Mouse (Mus musculus) thymus, adult 18-20 months (tissue): Measurements from ENCODE around the gene Slc45a2.
"Not testable (repeated sequence)": the region's sequence is repeated elsewhere in the genome, so short reads cannot be mapped to it uniquely, and the experiment has no call there.

Source experiments
- DNase-seq, 2 experiments: peaks; one replicate each; pipeline ENCODE4 v3.0.0; 2022; ENCODE audit warnings: mixed read lengths in 2 of 2

Gene Slc45a2

DNA sequence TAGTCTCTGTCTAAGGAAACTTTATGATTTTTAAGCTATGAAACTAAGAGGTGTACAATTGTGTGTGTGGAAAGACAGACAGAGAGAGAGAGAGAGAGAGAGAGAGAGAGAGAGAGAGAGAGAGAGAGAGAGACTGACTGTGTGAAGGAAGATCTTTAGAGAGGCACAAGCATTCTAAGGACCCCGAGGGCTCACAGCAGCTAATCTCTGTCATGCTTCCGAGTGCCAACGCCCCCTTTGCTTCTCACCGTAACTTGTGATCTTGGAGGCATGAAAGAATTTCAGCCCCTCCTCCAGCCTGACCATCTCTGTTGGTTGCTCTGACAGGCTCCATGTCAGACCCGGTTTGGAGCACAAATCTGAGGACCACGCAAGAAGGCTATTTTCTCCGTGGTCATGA is at the start of gene Slc45a2:
Slc45a2 (plus strand) TSS at position 301 of the 400 bp plus-strand sequence.
- no peak for DNase-seq

DNA sequence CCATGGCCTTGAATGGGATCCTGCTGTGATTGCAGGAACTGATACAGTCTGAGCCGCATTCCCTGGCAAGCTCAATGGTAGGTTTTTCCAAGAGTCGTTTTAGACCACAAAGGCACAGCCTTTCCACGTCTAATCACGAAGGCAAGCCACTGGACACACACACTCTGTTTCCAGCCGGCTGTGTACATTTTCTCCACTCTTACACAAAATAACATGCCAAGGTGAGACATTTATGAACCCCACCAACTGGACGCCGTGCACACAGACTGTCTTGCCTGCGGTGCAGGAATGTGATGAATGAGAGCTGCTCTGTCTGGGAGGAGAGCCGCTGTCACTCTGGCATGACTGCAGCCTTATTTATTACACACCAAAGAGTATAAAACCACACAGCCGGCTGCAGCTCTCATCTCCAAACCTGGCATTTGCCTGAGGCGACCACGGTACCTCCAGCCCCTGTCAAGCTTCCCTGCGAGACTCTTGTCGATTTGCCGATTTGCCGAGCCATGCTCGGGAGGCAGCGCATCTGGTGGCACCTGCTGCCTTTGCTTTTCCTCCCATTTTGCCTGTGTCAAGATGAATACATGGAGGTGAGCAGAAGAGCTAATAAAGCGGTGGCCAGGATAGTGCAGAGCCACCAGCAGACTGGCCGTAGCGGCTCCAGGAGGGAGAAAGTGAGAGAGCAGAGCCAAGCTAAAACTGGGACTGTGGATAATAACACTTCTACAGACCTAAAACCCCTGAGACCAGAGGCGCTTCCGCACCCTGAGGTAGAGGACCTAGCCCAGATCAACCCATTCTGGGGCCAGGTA is 48.4 kb upstream of the Slc45a2 start, which contains the start of gene C1qtnf3:
C1qtnf3 (plus strand) TSS at position 382 of the 809 bp plus-strand sequence.
- no peak for DNase-seq

DNA sequence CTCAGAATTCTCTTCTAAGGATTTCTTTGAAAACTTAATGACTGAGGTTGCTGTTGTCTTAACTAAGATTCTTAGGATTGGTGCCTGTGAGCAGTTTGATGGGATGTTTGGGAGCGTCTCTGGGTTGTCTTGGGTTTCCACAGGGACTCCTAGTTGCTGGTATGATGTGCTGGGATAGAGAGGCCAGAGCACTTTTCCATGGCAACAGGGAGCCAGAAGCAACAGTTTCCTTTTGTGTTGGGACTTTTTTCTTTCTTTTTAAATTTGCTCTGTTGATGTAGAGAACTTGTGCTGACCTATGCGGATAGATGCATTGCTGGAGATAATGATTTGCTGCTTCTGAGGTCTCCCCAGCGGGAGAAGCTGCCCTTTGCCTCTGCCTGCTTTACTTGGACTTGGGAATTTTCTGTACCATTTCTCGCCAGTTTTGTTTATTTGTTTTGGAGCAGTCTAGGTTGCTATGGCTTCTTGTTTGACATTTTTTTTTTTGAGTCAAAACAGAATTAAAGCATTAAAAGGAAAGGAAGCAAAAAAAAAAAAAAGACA is 47.7 kb upstream of the Slc45a2 start:
- DNase-seq: no peak

DNA sequence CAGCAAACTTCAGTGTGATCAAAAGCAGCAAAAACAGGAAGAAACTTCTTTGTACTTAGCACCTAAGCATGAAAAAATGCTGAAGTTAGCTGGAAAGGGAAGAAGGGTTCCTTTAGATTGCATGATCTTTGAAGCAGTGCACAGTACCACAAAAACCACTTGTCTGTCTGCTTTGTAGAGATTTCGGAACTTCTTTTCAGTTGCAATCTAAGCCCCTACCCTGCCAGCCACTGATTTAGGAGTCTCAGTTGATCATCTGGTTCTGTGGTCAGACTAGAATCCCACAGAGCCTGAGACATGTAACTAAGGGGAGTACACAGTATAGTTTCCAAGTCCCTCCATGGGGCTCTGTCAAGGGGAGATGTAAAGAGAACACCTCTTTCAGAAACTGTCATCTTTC is 47.1 kb upstream of the Slc45a2 start:
- no peak for DNase-seq

DNA sequence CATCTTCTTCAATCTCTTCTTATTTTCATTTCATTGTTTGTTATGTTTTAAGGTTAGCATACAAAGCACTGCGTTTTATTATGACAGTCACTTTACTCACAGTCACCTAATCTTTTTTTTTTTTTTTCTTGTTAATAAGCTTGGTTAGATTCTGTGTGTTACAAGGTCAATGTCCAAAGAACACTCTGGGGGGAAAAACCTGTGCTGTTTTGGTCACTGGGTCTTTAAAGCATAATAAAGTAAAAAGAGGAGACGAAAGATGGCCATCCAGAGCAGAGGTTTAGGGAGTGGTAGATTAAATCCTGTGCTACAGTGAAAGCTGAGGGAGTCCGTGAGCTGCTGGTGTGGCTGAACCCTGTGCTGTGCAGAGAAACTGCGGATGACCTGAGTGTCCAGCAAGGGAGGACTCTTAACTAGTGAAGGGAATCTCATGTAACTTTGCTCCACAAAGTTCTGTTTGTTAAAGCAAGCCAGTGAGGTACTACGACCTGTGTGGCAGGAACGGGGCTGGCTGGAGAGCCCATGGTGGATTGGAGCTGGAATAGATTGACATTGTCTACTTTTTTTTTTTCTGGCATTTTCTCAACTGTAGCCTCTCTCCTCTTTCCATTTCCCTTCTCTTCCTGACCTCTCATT is 46.0 kb upstream of the Slc45a2 start:
- no peak for DNase-seq

DNA sequence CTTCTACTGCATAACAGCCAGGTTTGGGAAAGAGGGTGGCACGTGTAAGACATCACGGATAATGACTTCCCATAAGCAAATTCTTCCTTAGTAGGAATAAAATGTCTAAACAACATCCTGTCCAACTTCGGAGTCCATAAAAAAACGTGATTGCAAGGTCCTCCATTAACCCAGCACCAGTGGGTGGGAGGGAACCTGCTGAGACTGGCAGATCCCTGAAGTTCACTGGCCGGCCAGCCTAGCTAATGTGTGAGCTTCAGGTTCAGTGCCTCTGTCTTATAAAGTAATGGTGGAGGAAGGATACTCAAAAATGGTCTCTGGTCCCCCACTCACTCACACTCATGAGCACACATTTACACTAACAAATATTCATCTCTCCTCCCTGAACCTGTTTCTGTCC is 45.4 kb upstream of the Slc45a2 start:
- no peak for DNase-seq

DNA sequence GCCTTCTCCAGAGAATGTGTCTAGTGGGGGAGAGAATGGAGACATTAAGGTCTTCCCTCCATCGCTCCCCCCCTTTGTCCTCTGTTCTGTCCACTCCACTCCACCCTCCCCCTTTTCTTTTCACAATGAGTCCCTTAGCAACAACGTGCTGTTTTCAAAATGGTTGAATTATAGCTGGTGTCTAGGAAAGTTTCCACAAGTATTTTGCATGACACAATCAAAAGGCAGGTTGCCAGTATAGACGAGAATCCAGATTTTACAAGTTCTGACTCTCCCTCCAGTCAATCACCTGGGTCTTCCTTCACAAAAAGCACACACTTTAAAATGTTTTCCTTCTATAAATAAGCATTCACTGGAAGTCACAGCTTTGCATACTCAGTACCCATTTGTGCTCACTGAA is 43.8 kb upstream of the Slc45a2 start:
- DNase-seq: no peak

DNA sequence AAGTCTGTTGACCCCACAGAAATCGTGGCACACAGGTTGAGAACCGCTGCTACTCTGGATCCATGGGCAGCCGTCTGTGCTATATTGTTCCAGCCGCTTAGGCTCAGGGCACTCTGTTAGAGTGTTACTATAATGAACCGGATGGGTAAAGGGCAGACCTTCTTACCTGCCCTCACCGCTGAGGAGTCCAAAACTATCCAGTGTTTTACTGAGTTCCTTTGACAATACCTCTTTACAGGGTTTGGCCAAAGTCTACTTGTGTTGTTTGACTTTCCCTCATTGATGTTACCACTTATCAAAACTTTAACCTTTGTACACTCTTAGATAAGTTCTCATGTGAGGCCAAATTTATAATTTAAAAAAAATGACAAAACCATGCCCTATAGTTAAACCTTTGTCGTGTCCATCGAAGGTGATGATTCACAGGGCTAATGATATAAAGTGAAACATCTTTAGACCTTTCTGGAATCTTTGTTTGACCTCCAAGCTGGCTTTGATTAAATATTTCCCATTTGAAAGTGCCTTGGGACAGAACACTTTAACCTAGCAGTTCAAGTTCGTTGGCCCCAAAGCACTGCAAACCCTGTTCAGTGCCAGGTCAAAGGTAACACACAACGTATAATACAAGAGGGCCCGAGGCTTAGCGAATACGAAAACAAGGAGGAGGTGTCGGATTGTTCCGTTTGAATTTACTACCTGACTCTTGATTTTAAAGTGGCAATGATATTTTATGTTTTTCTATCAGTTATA is 41.1 kb upstream of the Slc45a2 start:
- no peak for DNase-seq

DNA sequence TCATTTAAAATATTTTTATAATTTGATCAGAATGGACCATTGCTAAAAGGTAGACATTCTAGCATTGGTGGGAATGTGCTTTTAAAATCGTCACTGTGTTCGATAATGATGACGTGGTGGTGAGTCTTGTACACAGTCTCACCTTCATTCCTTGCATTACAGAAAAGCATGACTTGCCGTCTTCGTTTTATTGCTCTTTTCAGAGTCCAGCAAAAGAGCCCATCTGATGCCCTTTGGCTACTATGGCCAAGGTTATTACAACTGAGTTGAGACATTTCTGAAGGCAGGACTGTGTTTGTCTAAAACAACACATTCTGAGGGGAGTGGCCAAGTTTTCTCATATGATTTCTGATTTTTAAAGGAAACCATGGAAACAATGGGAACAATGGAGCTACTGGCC is 40.3 kb upstream of the Slc45a2 start:
- DNase-seq: no peak

DNA sequence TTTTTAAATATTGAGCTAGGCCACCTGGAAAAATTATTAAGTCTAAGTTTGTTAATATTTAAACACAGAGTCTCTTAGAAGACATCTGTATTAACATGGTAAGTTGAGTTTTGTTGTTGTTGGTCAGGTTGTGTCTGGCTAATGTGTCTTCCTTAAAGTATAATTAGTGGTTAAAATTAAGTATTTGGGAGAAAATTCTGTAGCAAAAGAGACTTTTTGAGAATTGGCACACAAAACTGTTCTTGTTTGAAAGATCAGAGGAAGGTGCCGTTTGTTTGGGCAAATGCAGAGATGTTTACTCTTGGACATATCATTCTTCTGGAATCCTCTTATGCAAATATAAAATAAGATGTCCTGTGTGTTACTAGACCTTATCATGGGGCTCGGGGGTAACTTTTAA is 37.9 kb upstream of the Slc45a2 start:
- DNase-seq: no peak

DNA sequence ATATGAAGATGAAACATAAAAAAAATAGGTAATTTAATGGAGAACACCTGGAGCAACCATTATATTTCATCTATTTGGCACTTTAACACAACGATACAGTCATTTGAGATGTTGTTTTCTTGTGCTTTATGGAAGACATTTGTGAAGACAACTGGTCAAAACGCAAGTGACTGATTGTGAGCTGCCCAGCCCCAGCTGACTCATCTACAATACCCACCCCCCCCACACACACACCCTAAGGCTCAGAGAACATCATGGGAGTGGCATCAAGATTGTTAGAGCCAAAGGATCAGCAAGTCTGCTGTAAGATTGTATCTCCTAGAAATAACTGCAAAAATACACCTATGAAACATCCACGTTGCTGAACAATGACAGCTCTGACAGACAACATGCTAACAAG is 31.1 kb upstream of the Slc45a2 start:
- no peak for DNase-seq

DNA sequence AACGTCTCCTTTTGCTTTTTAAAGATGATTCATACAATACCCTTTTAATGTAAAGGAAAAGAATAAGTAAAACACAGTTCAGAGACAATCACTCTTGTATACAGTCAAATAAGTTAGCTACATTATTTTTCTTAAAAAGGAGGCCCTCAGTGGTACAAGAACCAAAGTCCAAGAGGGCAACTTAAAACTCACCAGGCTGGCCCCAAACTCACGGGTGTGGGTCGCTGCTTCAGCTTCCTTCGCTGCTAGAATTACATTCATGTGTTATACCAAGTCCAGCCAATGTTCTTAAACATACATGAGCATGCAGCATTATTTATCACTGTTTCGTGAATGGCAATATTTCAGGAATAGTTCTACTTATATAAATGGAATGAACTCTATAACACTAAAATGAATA is 29.7 kb upstream of the Slc45a2 start:
- no peak for DNase-seq

DNA sequence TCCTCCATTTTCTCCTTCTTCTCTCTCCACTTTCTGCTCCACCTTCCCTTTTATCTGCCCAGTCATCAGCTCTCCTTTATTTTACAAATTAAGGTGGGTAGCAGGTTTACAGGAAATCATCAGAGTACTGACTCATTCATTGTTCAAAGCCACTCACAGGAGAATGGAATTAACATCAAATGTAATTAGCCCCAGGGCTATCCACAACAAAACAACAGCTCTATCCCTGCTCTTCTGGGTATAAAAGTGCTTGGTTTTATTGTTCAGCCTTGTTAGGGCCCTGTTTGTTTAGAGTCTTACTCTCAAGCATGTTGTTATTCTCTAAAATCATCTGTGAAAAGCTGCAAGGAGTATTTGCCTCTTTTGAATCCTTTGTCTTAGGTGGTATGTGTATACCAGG is 23.4 kb upstream of the Slc45a2 start:
- no peak for DNase-seq

DNA sequence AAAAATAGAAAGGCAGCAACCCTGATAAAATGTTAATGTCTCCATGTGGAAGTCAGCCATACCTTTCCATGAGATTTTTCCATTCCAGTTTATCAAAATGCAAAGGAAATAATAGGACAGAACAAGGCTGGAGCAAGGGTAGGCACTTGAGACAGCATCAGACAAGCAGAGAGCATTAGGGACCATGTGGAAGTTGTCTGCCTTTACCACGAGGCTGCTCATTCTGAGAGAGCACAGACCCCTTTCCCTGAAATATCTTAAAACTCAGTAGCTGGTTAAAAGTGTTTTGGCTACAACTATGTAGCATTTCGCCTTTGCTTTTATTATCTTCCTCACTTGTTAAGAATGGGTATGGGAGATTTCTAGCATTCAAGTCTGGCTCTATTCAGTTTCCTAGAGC is 19.8 kb upstream of the Slc45a2 start:
- DNase-seq: no peak

DNA sequence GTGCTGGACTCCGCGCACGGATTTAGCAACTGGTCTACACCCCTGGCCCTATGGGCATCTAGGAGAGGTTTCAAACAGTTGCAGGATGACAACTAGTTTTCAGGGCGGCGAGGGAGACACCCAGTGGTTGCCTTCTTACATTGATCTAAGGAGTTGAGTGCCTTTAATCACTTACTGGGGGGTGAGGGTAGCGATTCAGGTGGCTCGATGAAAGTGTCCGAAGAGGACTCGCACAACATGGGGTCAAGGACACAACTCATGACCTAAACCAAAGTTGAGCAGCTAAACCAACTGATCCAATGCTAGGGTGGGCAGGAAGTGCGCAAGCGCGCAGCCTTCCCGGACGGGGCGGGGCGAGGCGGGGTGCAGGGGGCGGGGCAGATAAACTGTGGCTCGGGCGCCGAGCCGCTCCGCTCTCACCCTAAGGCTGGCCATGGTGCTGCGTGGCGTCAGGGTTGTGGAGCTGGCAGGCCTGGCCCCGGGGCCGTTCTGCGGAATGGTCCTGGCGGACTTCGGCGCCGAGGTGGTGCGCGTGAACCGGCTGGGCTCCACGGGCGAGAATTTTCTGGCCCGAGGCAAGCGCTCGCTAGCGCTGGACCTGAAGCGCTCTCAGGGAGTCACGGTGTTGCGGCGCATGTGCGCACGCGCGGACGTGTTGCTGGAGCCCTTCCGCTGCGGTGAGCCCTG is 19.0 kb upstream of the Slc45a2 start, which contains the start of gene Amacr:
Amacr (plus strand) TSS at position 380 of the 687 bp plus-strand sequence.
- DNase-seq: peak; percentile 73 to 74

DNA sequence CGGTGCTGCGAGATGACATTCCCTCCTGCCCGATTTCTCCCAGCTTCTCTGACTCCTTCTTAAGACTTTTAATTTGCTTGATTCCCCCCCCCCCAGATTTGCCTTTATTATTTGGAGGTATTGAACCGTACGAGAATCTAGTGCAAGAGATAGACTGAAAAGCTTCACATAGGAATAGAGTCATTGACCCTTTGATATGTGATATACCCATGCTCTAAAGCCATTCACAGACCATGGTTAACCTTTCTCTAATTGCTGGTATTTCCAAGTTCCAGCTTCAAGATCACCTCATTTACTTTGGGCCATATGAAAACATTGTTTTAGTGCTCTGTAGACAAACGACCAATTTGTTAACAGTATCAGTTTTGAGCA is 18.5 kb upstream of the Slc45a2 start:
- DNase-seq: no peak

DNA sequence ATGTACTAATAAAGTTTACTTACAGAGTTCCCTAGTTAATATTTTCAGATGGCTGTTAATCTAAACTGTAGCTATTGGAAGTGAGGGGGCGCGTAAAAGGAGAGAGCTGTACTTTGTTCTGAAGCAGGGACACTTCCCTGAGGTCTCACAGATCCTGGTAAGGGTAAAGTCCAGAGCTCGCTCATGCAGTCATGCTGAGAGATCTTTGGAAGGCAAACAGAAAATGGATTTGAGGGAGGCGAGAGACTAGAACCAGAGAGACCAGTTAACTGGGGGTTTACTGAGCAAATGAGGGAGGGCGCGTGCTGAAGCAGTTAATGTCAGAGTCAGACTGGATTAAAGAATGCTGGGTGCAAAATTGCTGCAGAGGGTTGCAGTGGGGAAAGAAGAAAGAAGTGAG is 14.8 kb upstream of the Slc45a2 start:
- no peak for DNase-seq

DNA sequence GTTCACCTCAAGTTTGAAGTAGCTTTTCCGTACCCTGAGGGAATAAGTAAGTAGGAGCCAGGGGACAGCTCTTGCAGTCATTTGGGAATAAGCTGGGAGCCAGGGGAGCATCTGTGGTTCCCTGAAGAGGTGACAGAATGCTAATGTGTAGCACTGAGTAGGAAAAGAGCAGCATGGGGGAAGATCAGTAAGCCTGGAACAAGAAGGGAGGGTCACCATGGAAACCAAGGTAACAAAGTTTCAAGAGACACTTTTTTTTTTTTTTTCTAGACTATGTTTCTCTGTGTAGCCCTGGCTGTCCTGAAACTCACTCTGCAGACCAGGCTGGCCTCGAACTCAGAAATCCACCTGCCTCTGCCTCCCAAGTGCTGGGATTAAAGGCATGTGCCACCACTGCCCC is 14.0 kb upstream of the Slc45a2 start:
- not testable (repeated sequence) for DNase-seq

DNA sequence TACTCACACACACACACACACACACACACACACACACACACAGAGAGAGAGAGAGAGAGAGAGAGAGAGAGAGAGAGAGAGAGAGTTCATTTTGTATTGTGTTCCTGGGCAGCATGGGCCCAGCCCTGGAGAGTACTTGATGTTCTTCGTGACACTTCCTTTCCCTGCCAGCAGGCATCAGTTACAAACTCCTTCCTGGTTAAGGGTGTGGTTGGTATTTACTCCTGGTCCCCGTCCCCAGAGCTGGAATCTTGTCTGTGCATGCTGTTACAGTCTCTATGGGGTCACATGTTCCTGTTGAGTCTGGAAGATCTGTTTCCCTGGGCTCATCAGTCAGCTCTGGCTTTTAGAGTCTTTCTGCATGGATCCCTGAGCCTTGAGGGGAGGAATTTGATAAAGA is 10.1 kb upstream of the Slc45a2 start:
- DNase-seq: no peak

DNA sequence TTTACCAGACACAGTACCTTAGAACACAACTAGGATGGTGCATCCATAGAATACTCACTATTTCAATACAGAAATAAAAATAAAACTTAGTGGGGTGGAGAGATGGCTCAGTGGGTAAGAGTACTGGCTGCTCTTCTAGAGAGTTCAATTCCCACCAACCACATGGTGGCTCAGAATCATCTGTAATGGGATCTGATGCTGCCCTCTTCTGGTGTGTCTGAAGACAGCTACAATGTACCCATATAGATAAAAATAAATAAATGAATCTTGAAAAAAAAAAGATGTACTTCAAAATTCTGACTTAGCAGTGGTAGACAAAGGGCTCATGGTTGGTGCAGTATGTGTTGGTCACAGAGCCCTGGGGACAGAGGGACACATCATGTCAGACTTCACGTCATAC is 9.0 kb upstream of the Slc45a2 start:
- DNase-seq: no peak

DNA sequence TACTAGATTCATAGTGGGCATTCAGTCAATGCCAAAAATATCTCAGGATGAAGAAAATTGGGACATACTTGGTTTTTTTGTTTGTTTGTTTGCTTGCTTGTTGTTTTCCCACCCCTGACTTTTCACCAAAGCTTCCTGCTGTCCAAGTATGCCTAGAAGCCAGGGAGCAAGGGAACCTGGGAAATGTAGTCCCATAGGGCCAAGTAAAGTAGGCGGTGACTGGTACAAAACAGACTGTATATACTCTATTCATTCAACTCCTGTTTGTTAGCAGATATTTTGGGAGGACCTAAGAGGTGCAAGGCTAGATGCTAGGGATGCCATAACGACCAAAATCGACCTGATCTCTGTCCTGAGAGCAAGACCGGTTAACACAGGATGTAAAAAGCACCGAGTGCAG is 689 bp upstream of the Slc45a2 start:
- no peak for DNase-seq

DNA sequence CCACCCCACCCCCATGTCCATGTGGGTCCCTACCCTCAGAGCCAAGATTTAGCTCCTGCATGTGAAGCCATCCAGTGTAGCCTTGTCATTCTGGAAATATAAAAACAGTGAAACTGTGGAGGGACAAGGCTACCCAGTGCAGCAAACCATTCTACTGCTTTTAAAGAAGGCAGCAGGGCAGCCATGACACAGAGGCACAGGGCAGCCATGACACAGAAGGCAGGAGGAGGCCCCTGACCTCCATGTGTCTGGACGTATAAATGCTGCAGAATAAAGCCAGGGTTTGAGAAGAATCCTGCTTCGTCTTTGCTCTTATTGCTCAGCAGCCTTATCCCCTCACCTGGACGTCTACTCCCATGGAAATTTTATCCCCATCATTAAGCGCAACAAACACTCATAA is 3.3 kb downstream of the Slc45a2 start:
- no peak for DNase-seq

DNA sequence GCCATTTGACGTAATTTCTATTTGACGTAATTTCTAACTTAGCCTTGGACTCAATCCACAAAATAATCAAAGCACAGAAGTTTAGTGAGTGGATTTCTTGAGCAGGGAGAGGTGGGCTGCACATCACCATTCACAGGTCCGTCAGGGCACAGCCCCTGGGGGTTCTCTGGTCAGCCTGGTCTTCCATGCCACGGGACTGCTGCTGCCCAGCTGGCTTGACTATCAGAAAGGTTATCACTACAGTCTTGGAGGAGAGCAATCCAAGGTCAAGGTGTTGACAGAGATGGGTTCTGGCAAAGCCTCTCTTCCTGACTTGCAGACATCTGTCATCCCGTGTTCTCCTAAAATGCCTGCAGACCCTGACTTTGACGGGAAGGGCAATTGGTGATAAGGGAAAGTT is 4.1 kb downstream of the Slc45a2 start:
- DNase-seq: no peak
